Mouse (Mus musculus) brain, embryonic 14.5 days (tissue): ENCODE measurements around the gene Spock3.

Experiments
- CTCF ChIP-seq: fragments of 200-500 bp; IDR thresholded peaks from 2 replicates; pipeline ENCODE4 v1.5.1; 2012; ENCODE audit warnings: inconsistent platforms, mild to moderate bottlenecking, moderate library complexity, borderline replicate concordance; ENCODE audit not compliant: insufficient read depth, insufficient read length; ENCODE audit errors: extremely low read depth
- POLR2A ChIP-seq: fragments of 200-500 bp; IDR thresholded peaks from 2 replicates; pipeline ENCODE4 v1.6.1; 2012; ENCODE audit warnings: mild to moderate bottlenecking, inconsistent platforms, borderline replicate concordance; ENCODE audit not compliant: poor library complexity, insufficient read depth, insufficient read length, severe bottlenecking; ENCODE audit errors: extremely low read depth

DNA sequence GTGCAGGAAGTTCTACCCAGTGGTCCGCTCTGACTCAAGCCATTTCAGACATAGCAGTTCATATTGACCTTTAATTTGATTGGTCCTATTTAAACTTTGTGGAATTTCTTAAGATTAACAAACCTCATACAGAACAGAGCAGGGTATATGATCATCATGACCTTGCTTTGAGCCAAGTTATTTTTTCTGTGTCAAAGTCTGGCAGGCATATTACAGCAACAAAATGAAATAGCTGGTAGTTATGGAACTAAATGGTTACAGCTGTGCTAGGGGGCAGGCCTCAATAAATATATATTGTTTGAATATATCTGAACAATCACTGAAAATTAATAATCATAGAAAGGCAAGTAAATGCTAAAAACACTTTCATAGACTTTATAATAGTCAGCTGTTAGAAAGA, 384.6 kb downstream of the Spock3 start:
- TF ChIP-seq POLR2A (no peak), CTCF (no peak)
